Mouse (Mus musculus) G1E (cell line): ENCODE data around the gene Defb22. TPM values are rescaled to one million over a fixed set of nuclear protein-coding genes. Genes with fewer than 3 reads are reported as not detected.

Source experiments
- ATAC-seq: 2 replicates; pipeline ENCODE4 v1.8.0; 2016; ENCODE audit warnings: mild to moderate bottlenecking; ENCODE audit not compliant: insufficient number of reproducible peaks, poor library complexity, low FRiP score, severe bottlenecking; ENCODE audit errors: extremely low read depth
- DNase-seq: peaks from one replicate; pipeline ENCODE4 v3.0.0; 2012; ENCODE audit warnings: low spot score
- H3K27me3 ChIP-seq: 2 replicates; pipeline ENCODE4 v1.6.1; 2012; ENCODE audit warnings: mild to moderate bottlenecking, low read length, inconsistent platforms; ENCODE audit not compliant: insufficient read depth
- H3K36me3 ChIP-seq: replicated peaks from 2 replicates; pipeline ENCODE3; 2012; ENCODE audit warnings: mild to moderate bottlenecking, inconsistent platforms
- H3K4me1 ChIP-seq: 2 replicates; pipeline ENCODE4 v1.6.1; 2012; ENCODE audit warnings: low read depth, low read length, inconsistent platforms, mixed read lengths; ENCODE audit not compliant: insufficient read depth
- H3K4me3 ChIP-seq: 2 replicates; pipeline ENCODE4 v1.5.1; 2012; ENCODE audit warnings: low read depth, mild to moderate bottlenecking, inconsistent platforms, low read length, moderate library complexity, mixed read lengths
- H3K9me3 ChIP-seq: replicated peaks from 2 replicates; pipeline ENCODE4 v1.6.1; 2012; ENCODE audit warnings: inconsistent platforms
- CTCF ChIP-seq: IDR thresholded peaks from 2 replicates; pipeline ENCODE4 v1.5.1; 2012; ENCODE audit warnings: low read depth, low read length, inconsistent platforms, mixed read lengths
- GATA1 ChIP-seq: IDR thresholded peaks from 2 replicates; pipeline ENCODE4 v1.6.1; 2012; ENCODE audit warnings: borderline replicate concordance, low read length, inconsistent platforms, mixed read lengths
- GATA2 ChIP-seq: IDR thresholded peaks from 2 replicates; pipeline ENCODE4 v1.6.1; 2012; ENCODE audit warnings: low read depth, low read length, inconsistent platforms, borderline replicate concordance
- POLR2AphosphoS5 ChIP-seq: IDR thresholded peaks from 2 replicates; pipeline ENCODE4 v1.6.1; 2012; ENCODE audit warnings: low read depth, low read length, inconsistent platforms; ENCODE audit not compliant: insufficient replicate concordance
- TAL1 ChIP-seq: conservative IDR thresholded peaks from 2 replicates; pipeline ENCODE4 v1.6.1; 2012; ENCODE audit warnings: low read depth, low read length, inconsistent platforms, mixed read lengths
- polyA plus RNA-seq: library from polyadenylated mRNA; stranded (reverse); fragments of >175 nt; gene quantifications from 2 replicates; pipeline ENCODE4 v1.2.3, GENCODE M21; 2012
- total RNA-seq, 2 experiments: library from RNA; stranded (forward) in 1 of 2; stranded (reverse) in 1 of 2; fragments of 200-1000 nt in 1 of 2; fragments of >200 nt in 1 of 2; fragmentation: Nextera tagmentation in 1 of 2; gene quantifications; 2 replicates each; pipeline ENCODE4 v1.2.3; 2014 to 2017

The Defb22 gene
- total RNA-seq (2014; fragmentation: Nextera tagmentation) (not detected in 2 replicates), total RNA-seq (2017) (not detected in 2 replicates), polyA plus RNA-seq (not detected in 2 replicates)

- H3K4me3 ChIP-seq, result no peak within 1 kb of the TSS
- TF ChIP-seq POLR2AphosphoS5 (no peak), TAL1 (no peak), GATA1 (no peak), GATA2 (no peak), CTCF (no peak)
- DNase-seq (no peak), ATAC-seq (no peak)
- H3K36me3 ChIP-seq, result no peaks in the 10 kb centered on the region
- H3K27me3 ChIP-seq, result peaks cover 15% of the 10 kb centered on the region
- no peaks in the 10 kb centered on the region for H3K4me1 ChIP-seq
- peaks cover 3% of the 10 kb centered on the region; the same call in 1 of the 2 replicates for H3K9me3 ChIP-seq
These were observed at the start of gene Defb22 for GRCm38 (mm10) chr2:152490038-152490437. TSS of gene Defb22 (minus strand) at chr2:152490138.

GRCm38 (mm10) chr2:152517981-152518380 lies 28.0 kb upstream of the Defb22 start, which contains the start of gene Defb28:
TSS of gene Defb28 (plus strand) at chr2:152518255.
- ATAC-seq (no peak), DNase-seq (no peak)
- TF ChIP-seq TAL1, result no peak
- TF ChIP-seq CTCF, result no peak
- no peak for TF ChIP-seq POLR2AphosphoS5
- no peak for TF ChIP-seq GATA1
- TF ChIP-seq GATA2, result no peak
- Histone ChIP-seq H3K4me3 (no peak within 1 kb of the TSS), H3K4me1 (no peaks in the 10 kb centered on the region), H3K36me3 (no peaks in the 10 kb centered on the region), H3K9me3 (no peaks in the 10 kb centered on the region), H3K27me3 (peaks cover 9% of the 10 kb centered on the region; the same call in 1 of the 2 replicates)

- Histone ChIP-seq H3K4me1 (no peaks in the 10 kb centered on the region), H3K36me3 (no peaks in the 10 kb centered on the region), H3K9me3 (no peaks in the 10 kb centered on the region), H3K4me3 (no peak overlapping the region), H3K27me3 (peaks cover 13% of the 10 kb centered on the region; the same call in 1 of the 2 replicates)
- ATAC-seq (no peak), DNase-seq (no peak)
- TF ChIP-seq TAL1, result no peak
- TF ChIP-seq POLR2AphosphoS5, result no peak
- TF ChIP-seq GATA1, result no peak
- TF ChIP-seq GATA2, result no peak
- TF ChIP-seq CTCF, result no peak
These were observed 26.1 kb upstream of the Defb22 start for GRCm38 (mm10) chr2:152516084-152516483.

- 0 out of 2 replicates have a peak, but pooled peaks cover 4% of the 10 kb centered on the region for H3K27me3 ChIP-seq
- no peaks in the 10 kb centered on the region for H3K4me1 ChIP-seq
- H3K36me3 ChIP-seq, result no peaks in the 10 kb centered on the region
- H3K9me3 ChIP-seq, result no peaks in the 10 kb centered on the region
- DNase-seq (no peak), ATAC-seq (no peak)
- TF ChIP-seq CTCF (no peak), GATA2 (no peak)
- no peak within 1 kb of the TSS for H3K4me3 ChIP-seq
These were observed 21.7 kb upstream of the Defb22 start, which contains the start of gene Defb26 for GRCm38 (mm10) chr2:152511592-152511991. TSS of gene Defb26 (minus strand) at chr2:152511692.

GRCm38 (mm10) chr2:152503950-152504349 lies 14.0 kb upstream of the Defb22 start:
- no peaks in the 10 kb centered on the region for H3K9me3 ChIP-seq
- H3K4me3 ChIP-seq, result no peak overlapping the region
- H3K27me3 ChIP-seq, result peaks cover 2% of the 10 kb centered on the region
- TF ChIP-seq TAL1 (no peak), POLR2AphosphoS5 (no peak), CTCF (no peak), GATA2 (no peak), GATA1 (no peak)
- DNase-seq (no peak), ATAC-seq (no peak)
- H3K4me1 ChIP-seq, result peaks cover 6% of the 10 kb centered on the region; the same call in 1 of the 2 replicates
- no peaks in the 10 kb centered on the region for H3K36me3 ChIP-seq

- Histone ChIP-seq H3K4me3 (no peak overlapping the region), H3K36me3 (no peaks in the 10 kb centered on the region), H3K9me3 (no peaks in the 10 kb centered on the region), H3K4me1 (peaks cover 6% of the 10 kb centered on the region; the same call in 1 of the 2 replicates), H3K27me3 (peaks cover 7% of the 10 kb centered on the region)
- ATAC-seq (no peak), DNase-seq (no peak)
- no peak for TF ChIP-seq CTCF
- no peak for TF ChIP-seq TAL1
- TF ChIP-seq GATA2, result no peak
- no peak for TF ChIP-seq GATA1
- TF ChIP-seq POLR2AphosphoS5, result no peak
These were observed 10.9 kb upstream of the Defb22 start for GRCm38 (mm10) chr2:152500863-152501229.
